Mouse (Mus musculus): ENCODE measurements around the gene Arid1b. TPM values are rescaled to one million over a fixed set of nuclear protein-coding genes. Genes with fewer than 3 reads are reported as not detected.
A peak's percentile ranks its signal among the peaks of the same experiment; 100 is the strongest.

Gene Arid1b
- polyA plus RNA-seq, 1 experiment from 2014 or later: 12.4 TPM

GRCm38 (mm10) chr17:5344426-5344825 is 350.3 kb downstream of the Arid1b start:
- Histone ChIP-seq H3K27ac (replicated peaks; ENCODE audit: low read depth, low read length) (no peak overlapping the region), H3K4me1 (ENCODE audit: control insufficient read depth, insufficient read depth, low read length) (no peaks in the 10 kb centered on the region), H3K9me3 (ENCODE audit: control insufficient read depth, low read length) (no peaks in the 10 kb centered on the region), H3K4me3 (ENCODE audit: low read depth, low read length) (no peak overlapping the region), H3K27me3 (replicated peaks; ENCODE audit: control insufficient read depth, insufficient read depth, low read length) (no peaks in the 10 kb centered on the region), H3K36me3 (ENCODE audit: control insufficient read depth, insufficient read depth, low read length) (peaks cover 52% of the 10 kb centered on the region), H3K9ac (ENCODE audit: low read depth, low read length) (no peak overlapping the region), H3K4me2 (ENCODE audit: low read depth, low read length) (no peak overlapping the region)
- WGBS: 89% methylated on average over 1 of the region's 1 CpGs
- DNase-seq (ENCODE audit: low spot score): peak; percentile 22
- ATAC-seq (ENCODE audit: low read depth): 0 out of 2 replicates have a peak, but pooled peaks have one; percentile 33

- WGBS: 87% methylated on average over 5 of the region's 5 CpGs
- H3K9me3 ChIP-seq (ENCODE audit: control insufficient read depth, low read length): no peaks in the 10 kb centered on the region
- H3K27me3 ChIP-seq (replicated peaks; ENCODE audit: control insufficient read depth, insufficient read depth, low read length): no peaks in the 10 kb centered on the region
- peaks cover 38% of the 10 kb centered on the region for H3K36me3 ChIP-seq (ENCODE audit: control insufficient read depth, insufficient read depth, low read length)
- ATAC-seq (ENCODE audit: low read depth) (no peak), DNase-seq (ENCODE audit: low spot score) (no peak)
- H3K4me2 ChIP-seq (ENCODE audit: low read depth, low read length): no peak overlapping the region
- no peak overlapping the region for H3K4me3 ChIP-seq (ENCODE audit: low read depth, low read length)
- no peak overlapping the region for H3K9ac ChIP-seq (ENCODE audit: low read depth, low read length)
- H3K4me1 ChIP-seq (ENCODE audit: control insufficient read depth, insufficient read depth, low read length): no peaks in the 10 kb centered on the region
- H3K27ac ChIP-seq (replicated peaks; ENCODE audit: low read depth, low read length): no peak overlapping the region
Measured at GRCm38 (mm10) chr17:5345810-5346209, 351.7 kb downstream of the Arid1b start.

- no peaks in the 10 kb centered on the region for H3K36me3 ChIP-seq (ENCODE audit: control insufficient read depth, insufficient read depth, low read length)
- ATAC-seq (ENCODE audit: low read depth) (peak; percentile 44; the same call in 1 of the 2 replicates), DNase-seq (ENCODE audit: low spot score) (peak; percentile 79)
- no peak overlapping the region for H3K27ac ChIP-seq (replicated peaks; ENCODE audit: low read depth, low read length)
- no peak overlapping the region for H3K4me2 ChIP-seq (ENCODE audit: low read depth, low read length)
- H3K4me3 ChIP-seq (ENCODE audit: low read depth, low read length): no peak overlapping the region
- H3K9me3 ChIP-seq (ENCODE audit: control insufficient read depth, low read length): no peaks in the 10 kb centered on the region
- no peaks in the 10 kb centered on the region for H3K27me3 ChIP-seq (replicated peaks; ENCODE audit: control insufficient read depth, insufficient read depth, low read length)
- no peak overlapping the region for H3K9ac ChIP-seq (ENCODE audit: low read depth, low read length)
- 57% methylated on average over 5 of the region's 5 CpGs for WGBS
- no peaks in the 10 kb centered on the region for H3K4me1 ChIP-seq (ENCODE audit: control insufficient read depth, insufficient read depth, low read length)
Measured at GRCm38 (mm10) chr17:5352901-5353300, 358.8 kb downstream of the Arid1b start.

GRCm38 (mm10) chr17:5360759-5361158 is 366.6 kb downstream of the Arid1b start:
- Histone ChIP-seq H3K36me3 (ENCODE audit: control insufficient read depth, insufficient read depth, low read length) (no peaks in the 10 kb centered on the region), H3K4me1 (ENCODE audit: control insufficient read depth, insufficient read depth, low read length) (no peaks in the 10 kb centered on the region), H3K9me3 (ENCODE audit: control insufficient read depth, low read length) (no peaks in the 10 kb centered on the region), H3K27me3 (replicated peaks; ENCODE audit: control insufficient read depth, insufficient read depth, low read length) (no peaks in the 10 kb centered on the region), H3K4me3 (ENCODE audit: low read depth, low read length) (no peak overlapping the region), H3K4me2 (ENCODE audit: low read depth, low read length) (no peak overlapping the region), H3K27ac (replicated peaks; ENCODE audit: low read depth, low read length) (no peak overlapping the region), H3K9ac (ENCODE audit: low read depth, low read length) (no peak overlapping the region)
- ATAC-seq (ENCODE audit: low read depth): no peak
- WGBS: 65% methylated on average over 2 of the region's 2 CpGs
- DNase-seq (ENCODE audit: low spot score): no peak

- no peak overlapping the region for H3K4me2 ChIP-seq (ENCODE audit: low read depth, low read length)
- no peaks in the 10 kb centered on the region for H3K4me1 ChIP-seq (ENCODE audit: control insufficient read depth, insufficient read depth, low read length)
- WGBS: 87% methylated on average over 8 of the region's 8 CpGs
- H3K4me3 ChIP-seq (ENCODE audit: low read depth, low read length): no peak overlapping the region
- H3K9me3 ChIP-seq (ENCODE audit: control insufficient read depth, low read length): no peaks in the 10 kb centered on the region
- H3K9ac ChIP-seq (ENCODE audit: low read depth, low read length): no peak overlapping the region
- ATAC-seq (ENCODE audit: low read depth): no peak
- no peaks in the 10 kb centered on the region for H3K27me3 ChIP-seq (replicated peaks; ENCODE audit: control insufficient read depth, insufficient read depth, low read length)
- H3K27ac ChIP-seq (replicated peaks; ENCODE audit: low read depth, low read length): no peak overlapping the region
- H3K36me3 ChIP-seq (ENCODE audit: control insufficient read depth, insufficient read depth, low read length): no peaks in the 10 kb centered on the region
- DNase-seq (ENCODE audit: low spot score): no peak
Measured at GRCm38 (mm10) chr17:5365992-5366398, 371.9 kb downstream of the Arid1b start.

- no peaks in the 10 kb centered on the region for H3K9me3 ChIP-seq (ENCODE audit: control insufficient read depth, low read length)
- H3K36me3 ChIP-seq (ENCODE audit: control insufficient read depth, insufficient read depth, low read length): no peaks in the 10 kb centered on the region
- WGBS: 72% methylated on average over 4 of the region's 4 CpGs
- H3K27ac ChIP-seq (replicated peaks; ENCODE audit: low read depth, low read length): no peak overlapping the region
- no peak for DNase-seq (ENCODE audit: low spot score)
- H3K4me2 ChIP-seq (ENCODE audit: low read depth, low read length): no peak overlapping the region
- ATAC-seq (ENCODE audit: low read depth): no peak
- no peaks in the 10 kb centered on the region for H3K27me3 ChIP-seq (replicated peaks; ENCODE audit: control insufficient read depth, insufficient read depth, low read length)
- no peak overlapping the region for H3K9ac ChIP-seq (ENCODE audit: low read depth, low read length)
- no peaks in the 10 kb centered on the region for H3K4me1 ChIP-seq (ENCODE audit: control insufficient read depth, insufficient read depth, low read length)
- H3K4me3 ChIP-seq (ENCODE audit: low read depth, low read length): no peak overlapping the region
Measured at GRCm38 (mm10) chr17:5371032-5371431, 376.9 kb downstream of the Arid1b start.

GRCm38 (mm10) chr17:5371521-5371920 is 377.4 kb downstream of the Arid1b start:
- 68% methylated on average over 7 of the region's 7 CpGs for whole genome bisulfite sequencing
- H3K9me3 ChIP-seq (ENCODE audit: control insufficient read depth, low read length): no peaks in the 10 kb centered on the region
- H3K27me3 ChIP-seq (replicated peaks; ENCODE audit: control insufficient read depth, insufficient read depth, low read length): no peaks in the 10 kb centered on the region
- no peaks in the 10 kb centered on the region for H3K36me3 ChIP-seq (ENCODE audit: control insufficient read depth, insufficient read depth, low read length)
- no peak overlapping the region for H3K9ac ChIP-seq (ENCODE audit: low read depth, low read length)
- no peak overlapping the region for H3K4me3 ChIP-seq (ENCODE audit: low read depth, low read length)
- H3K4me1 ChIP-seq (ENCODE audit: control insufficient read depth, insufficient read depth, low read length): no peaks in the 10 kb centered on the region
- no peak overlapping the region for H3K4me2 ChIP-seq (ENCODE audit: low read depth, low read length)
- DNase-seq (ENCODE audit: low spot score) (no peak), ATAC-seq (ENCODE audit: low read depth) (no peak)
- H3K27ac ChIP-seq (replicated peaks; ENCODE audit: low read depth, low read length): no peak overlapping the region

GRCm38 (mm10) chr17:5372951-5373350 is 378.8 kb downstream of the Arid1b start:
- WGBS: 84% methylated on average over 8 of the region's 8 CpGs
- Histone ChIP-seq H3K27ac (replicated peaks; ENCODE audit: low read depth, low read length) (no peak overlapping the region), H3K36me3 (ENCODE audit: control insufficient read depth, insufficient read depth, low read length) (no peaks in the 10 kb centered on the region), H3K4me1 (ENCODE audit: control insufficient read depth, insufficient read depth, low read length) (peaks cover 6% of the 10 kb centered on the region; the same call in 1 of the 2 replicates), H3K9me3 (ENCODE audit: control insufficient read depth, low read length) (no peaks in the 10 kb centered on the region), H3K9ac (ENCODE audit: low read depth, low read length) (no peak overlapping the region), H3K27me3 (replicated peaks; ENCODE audit: control insufficient read depth, insufficient read depth, low read length) (no peaks in the 10 kb centered on the region), H3K4me2 (ENCODE audit: low read depth, low read length) (no peak overlapping the region), H3K4me3 (ENCODE audit: low read depth, low read length) (no peak overlapping the region)
- ATAC-seq (ENCODE audit: low read depth) (no peak; the same call in 1 of the 2 replicates), DNase-seq (ENCODE audit: low spot score) (peak; percentile 14)

GRCm38 (mm10) chr17:5377151-5377929 is 383.2 kb downstream of the Arid1b start:
- no peaks in the 10 kb centered on the region for H3K27me3 ChIP-seq (replicated peaks; ENCODE audit: control insufficient read depth, insufficient read depth, low read length)
- 26% methylated on average over 11 of the region's 11 CpGs for WGBS
- peaks cover 6% of the 10 kb centered on the region; the same call in 1 of the 2 replicates for H3K4me1 ChIP-seq (ENCODE audit: control insufficient read depth, insufficient read depth, low read length)
- DNase-seq (ENCODE audit: low spot score) (peak; percentile 43), ATAC-seq (ENCODE audit: low read depth) (no peak)
- H3K9me3 ChIP-seq (ENCODE audit: control insufficient read depth, low read length): no peaks in the 10 kb centered on the region
- no peak overlapping the region for H3K4me3 ChIP-seq (ENCODE audit: low read depth, low read length)
- no peak overlapping the region for H3K27ac ChIP-seq (replicated peaks; ENCODE audit: low read depth, low read length)
- no peak overlapping the region for H3K9ac ChIP-seq (ENCODE audit: low read depth, low read length)
- no peaks in the 10 kb centered on the region for H3K36me3 ChIP-seq (ENCODE audit: control insufficient read depth, insufficient read depth, low read length)
- H3K4me2 ChIP-seq (ENCODE audit: low read depth, low read length): peak overlapping the region; percentile 18; the same call in 1 of the 2 replicates
